Mouse (Mus musculus) gastrocnemius, postnatal 10 days (tissue): ENCODE data around the gene Nfasc. TPM values are rescaled to one million over a fixed set of nuclear protein-coding genes. Genes with fewer than 3 reads are reported as not detected.

Experiments used
- DNase-seq: peaks from one replicate; pipeline ENCODE4 v3.0.0; 2021; ENCODE audit warnings: mixed read lengths
- total RNA-seq, 2 experiments: library from RNA; stranded (reverse); gene quantifications; 2 replicates each; pipeline ENCODE4 v1.2.3; 2021

Gene Nfasc
- total RNA-seq, 2 experiments from 2014 or later: 1.9 TPM

GRCm38 (mm10) chr1:132733873-132734447 is 7.6 kb downstream of the Nfasc start:
- no peak for DNase-seq

GRCm38 (mm10) chr1:132732307-132732706 is 9.3 kb downstream of the Nfasc start:
- no peak for DNase-seq

GRCm38 (mm10) chr1:132727548-132727947 is 14.0 kb downstream of the Nfasc start:
- no peak for DNase-seq

DNA sequence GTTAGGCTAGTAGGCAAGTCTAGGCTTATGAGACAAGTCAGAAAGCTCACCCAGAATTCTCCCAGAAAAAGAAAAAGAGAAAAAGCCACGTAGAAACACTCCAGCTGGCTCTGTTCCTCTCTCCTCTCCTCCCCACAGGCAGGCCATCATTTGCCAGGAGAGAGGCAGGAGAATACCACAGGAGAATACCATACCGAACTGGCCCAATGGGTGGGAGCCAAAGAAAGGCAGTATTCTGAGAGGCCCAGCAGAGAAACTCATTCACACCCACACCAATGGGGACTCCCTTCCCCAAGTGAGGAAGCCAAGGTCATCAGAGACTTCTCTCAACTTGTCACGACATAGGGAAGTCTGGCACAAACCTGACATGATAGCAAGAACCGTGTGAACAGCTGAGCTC is 19.2 kb downstream of the Nfasc start:
- no peak for DNase-seq

GRCm38 (mm10) chr1:132721266-132721665 is 20.3 kb downstream of the Nfasc start:
- DNase-seq: no peak

DNA sequence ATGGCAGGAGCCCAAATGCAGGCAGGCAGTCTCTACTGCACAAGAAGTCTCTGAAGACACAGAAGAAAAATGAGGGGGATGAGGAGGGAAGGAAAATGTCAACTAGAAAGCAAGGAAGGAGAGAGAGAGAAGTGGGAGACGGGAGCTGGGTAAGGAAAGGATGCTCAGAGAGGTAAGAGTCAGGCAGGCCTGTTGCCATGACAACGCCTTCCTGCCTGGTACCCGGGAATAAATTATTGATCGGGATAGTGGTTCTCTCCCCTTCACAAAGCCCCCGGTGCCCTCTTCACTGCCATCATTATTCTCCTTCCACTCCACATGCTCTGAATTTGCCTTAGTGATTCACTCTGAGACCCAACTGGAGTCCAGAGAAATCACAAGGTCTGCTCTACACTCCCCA is 23.4 kb downstream of the Nfasc start:
- no peak for DNase-seq

GRCm38 (mm10) chr1:132715044-132715443 is 26.6 kb downstream of the Nfasc start:
- DNase-seq: no peak

- DNase-seq: no peak
Observed at GRCm38 (mm10) chr1:132709419-132709818, 32.2 kb downstream of the Nfasc start.

- DNase-seq: no peak
Observed at GRCm38 (mm10) chr1:132707301-132707700, 34.3 kb downstream of the Nfasc start.

DNA sequence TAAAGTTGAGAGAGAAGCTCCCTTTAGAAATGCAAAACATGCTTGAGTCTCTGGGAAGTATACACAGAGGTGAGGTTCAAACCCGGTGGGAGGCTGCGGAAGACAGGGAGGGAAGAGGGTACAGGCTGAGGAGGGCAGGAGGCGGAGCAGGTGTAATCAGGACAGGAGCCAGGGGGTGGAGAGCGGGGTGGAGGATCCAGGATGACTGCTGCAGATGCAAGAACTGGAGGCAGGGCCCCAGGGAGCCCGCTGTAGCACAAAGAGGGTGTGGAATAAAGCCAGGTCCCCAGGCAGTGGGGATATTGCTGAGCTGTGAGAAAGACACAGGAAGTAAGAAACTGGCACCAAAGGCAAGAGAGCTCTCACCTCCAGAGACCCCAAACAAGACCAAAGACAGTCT is 38.1 kb downstream of the Nfasc start:
- DNase-seq: no peak

GRCm38 (mm10) chr1:132696926-132697325 is 44.7 kb downstream of the Nfasc start:
- no peak for DNase-seq

DNA sequence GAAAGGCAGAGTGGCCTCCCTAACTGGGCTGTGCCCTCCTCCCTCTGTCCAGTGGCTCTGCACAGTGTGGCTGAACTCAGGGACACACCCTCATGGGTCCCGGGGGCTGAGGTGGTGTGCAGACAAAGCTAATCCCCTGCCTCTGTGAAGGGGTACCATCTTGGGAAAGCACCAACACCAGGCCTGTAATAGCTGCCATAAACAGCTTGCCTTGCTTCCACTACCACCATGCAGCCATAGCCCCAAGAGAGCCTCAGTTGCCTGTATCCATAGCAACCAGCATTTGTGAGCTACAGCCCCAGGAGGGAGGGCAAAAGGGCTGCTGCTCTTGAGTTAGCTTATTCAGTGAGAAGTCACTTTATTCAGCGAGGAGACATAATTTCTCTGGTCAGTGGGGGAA is 45.4 kb downstream of the Nfasc start:
- DNase-seq: no peak

DNA sequence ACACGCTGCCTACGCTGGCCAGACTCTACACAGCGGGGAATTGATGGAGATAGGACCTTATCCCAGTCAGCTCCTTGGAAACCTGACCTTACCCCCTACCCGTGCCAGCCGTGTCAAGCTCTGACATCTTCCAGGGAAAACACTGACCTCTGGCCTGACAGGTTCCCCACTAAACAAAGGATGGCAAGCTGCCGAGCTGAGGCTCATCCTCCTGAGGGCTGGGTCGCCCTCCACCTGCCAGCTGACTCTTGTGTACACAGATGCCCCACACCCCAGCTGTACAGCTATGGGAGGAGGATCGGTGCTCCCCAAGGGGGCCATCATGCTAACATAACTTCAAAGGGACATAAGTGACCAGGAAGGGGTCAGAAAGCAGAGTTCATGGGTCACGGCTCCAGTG is 47.6 kb downstream of the Nfasc start:
- DNase-seq: no peak

DNA sequence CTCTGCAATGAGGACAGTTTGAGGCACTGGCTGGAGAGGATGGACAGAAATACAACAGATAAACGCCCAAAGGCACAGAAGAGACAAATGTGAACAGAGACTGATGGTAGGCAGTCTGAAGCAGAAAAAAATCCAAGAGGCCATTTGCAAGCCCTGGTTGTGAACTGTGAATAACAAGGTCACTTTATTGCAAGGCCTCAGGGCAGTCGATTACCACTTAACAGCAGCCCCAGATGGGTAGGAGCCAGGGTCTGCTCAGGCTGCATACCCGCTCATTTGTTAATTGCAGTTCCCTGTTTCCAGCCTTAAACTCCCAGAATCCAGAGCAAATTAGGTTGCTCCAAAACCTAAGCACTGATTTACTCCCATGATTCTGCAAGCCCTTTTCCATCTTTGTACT is 52.4 kb downstream of the Nfasc start:
- no peak for DNase-seq

DNA sequence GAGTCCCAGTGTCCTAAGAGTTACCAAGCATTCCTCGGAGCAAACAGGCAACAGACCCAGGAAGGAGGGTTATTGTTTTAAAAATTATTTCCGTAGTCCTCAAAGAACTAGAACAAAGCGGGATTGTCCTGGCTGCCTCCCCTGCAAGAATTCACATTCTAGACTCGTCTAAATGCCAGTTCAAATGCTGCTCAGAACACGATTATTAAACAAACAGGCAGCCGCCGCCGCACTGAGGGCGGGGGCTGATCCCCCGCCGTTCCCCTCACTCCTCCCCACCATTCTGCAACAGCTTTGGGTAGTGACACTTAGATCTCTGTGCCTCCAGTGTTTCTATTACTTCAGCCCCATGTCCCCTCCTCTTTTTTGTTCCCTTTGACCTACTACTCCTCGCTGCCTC is 62.7 kb downstream of the Nfasc start:
- DNase-seq: no peak

- DNase-seq: no peak
Observed at GRCm38 (mm10) chr1:132678076-132678475, 63.5 kb downstream of the Nfasc start.

DNA sequence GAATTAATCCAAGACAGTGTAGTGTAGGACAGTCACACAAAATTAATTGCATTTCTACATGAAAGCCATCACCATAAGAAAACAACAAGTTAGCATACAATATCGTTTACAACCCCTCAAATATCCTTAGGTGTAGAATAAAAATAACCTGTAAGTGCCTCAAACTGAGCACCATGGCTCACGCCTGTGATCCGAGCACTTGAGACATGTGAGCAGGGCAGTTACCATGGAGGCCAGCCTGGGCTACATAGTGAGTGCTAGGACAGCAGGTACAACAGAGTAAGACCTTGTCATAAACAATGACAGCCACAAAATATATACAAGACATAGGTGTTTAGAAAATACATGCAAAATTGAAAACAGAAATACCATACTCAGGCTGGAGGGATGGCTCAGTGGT is 68.9 kb downstream of the Nfasc start:
- no peak for DNase-seq

DNA sequence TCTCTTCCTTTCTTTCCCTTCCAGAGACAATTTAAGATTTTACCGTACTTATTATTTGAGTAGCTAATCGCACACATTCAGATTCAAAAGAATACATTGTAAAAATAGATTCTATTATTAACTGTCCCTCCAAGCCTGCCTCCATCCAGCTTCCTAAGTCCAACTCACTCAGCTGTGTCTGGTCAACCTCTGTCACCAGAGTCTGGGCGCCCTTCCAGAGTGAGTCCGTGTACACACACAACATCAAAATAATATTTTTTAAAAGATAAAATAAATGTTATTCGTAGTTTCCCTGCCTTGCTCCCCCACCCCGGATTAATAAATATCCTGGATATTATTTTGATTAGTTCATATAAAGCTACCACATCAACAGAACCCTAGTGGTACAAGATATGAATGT is 72.4 kb downstream of the Nfasc start:
- no peak for DNase-seq

DNA sequence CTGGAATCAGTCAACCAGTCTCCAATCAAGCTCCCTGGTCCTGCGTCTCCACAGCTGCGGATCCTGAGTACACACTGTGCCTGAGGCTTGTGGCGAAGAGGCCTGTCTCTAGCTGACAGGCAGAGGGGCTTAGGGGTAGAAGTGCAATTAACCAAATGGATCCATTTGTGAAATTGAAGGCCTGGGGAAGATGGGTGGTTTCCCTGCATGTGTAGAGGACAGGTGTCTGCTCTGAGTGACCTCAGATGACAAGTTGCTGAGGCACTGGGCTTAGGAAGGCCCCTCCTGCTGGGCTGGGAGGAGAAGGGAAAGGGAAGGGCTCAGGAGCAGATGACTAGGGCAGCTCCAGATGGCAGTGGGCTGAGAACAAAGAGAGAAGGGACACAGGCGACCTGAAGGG is 81.2 kb downstream of the Nfasc start:
- DNase-seq: no peak

GRCm38 (mm10) chr1:132659604-132660003 is 82.0 kb downstream of the Nfasc start:
- no peak for DNase-seq

DNA sequence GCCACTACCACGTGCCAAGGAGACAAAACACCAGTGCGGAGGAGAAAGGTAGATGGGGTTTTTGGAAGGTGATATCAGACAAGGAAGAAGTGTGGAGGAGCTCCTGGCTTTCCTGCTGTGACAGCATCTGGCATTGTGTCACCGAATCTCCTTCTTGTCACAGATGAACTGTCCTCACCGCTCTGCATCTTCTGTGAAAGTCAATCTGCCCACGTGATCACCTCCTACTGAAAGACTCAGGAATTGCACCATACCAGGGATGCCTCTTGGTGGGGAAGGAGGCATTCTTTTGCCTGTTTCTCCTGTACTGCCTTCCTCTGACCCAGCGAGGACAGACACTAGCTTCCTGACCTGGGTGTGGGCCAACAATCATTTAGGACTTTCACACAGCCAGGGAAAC is 86.0 kb downstream of the Nfasc start:
- no peak for DNase-seq

GRCm38 (mm10) chr1:132654769-132655168 is 86.8 kb downstream of the Nfasc start:
- DNase-seq: no peak

DNA sequence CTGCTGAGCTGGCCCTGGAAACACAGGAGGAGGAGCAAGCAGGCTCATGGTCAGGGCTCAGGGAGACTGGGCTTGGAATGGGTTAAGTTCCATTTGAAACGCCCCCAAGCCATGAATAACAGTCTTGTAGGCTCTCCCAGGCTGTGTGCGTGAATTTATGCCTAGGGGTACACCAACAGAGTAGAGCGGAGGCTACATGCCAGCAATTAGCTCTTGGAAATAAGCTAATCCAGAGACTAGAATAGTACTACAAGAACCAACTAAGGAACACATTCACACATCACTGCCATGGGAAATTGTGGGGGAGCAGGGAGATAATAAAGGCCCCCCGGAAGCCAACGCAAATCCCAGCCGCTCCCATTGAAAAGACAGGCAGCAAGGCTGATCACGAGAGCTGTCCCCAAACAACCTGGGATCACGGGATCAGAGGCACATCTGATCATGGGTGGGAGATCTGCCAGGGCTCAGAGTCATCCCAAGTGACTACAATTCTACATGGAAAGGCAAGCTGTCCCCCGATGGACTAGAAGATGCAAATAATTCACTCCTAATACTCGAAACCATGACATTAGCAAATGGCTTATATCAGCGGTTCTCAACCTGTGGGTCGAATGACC is 87.6 kb downstream of the Nfasc start:
- no peak for DNase-seq

GRCm38 (mm10) chr1:132653161-132653560 is 88.4 kb downstream of the Nfasc start:
- no peak for DNase-seq

DNA sequence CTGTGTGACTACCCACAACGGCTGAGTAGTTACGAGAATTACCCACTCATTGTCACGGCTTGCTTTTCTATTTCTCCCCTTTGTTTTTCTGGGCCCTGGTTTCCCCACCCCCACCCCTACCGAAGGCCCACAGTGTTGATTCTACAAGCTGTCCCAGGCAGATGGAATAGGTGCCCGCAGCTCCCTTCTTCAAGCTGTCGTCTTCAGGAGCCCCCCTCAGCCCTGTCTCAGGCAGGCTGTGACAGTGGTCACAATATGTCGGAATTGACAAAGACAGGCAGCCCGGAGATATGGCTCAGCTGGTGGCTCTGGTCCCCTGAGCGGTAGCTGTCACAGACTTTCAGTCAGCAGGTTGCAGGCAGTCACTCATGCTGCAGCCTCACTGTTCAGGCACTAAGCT is 90.9 kb downstream of the Nfasc start:
- DNase-seq: no peak
